Mouse (Mus musculus) CH12.LX (cell line): ENCODE measurements around the gene Ctc1. TPM values are rescaled to one million over a fixed set of nuclear protein-coding genes. Genes with fewer than 3 reads are reported as not detected.

ENCODE experiments used
- DNase-seq: peaks from one replicate; pipeline ENCODE4 v3.0.0-alpha.2; 2013; ENCODE audit errors: extremely low read depth
- H3K27ac ChIP-seq: 2 replicates; pipeline ENCODE4 v1.5.1; 2012; ENCODE audit warnings: low read depth, mild to moderate bottlenecking, control low read depth, moderate library complexity; ENCODE audit not compliant: insufficient read depth
- H3K27me3 ChIP-seq: replicated peaks from 2 replicates; pipeline ENCODE3; 2012; ENCODE audit warnings: inconsistent platforms
- H3K36me3 ChIP-seq, 2 experiments: replicated peaks in 1 of 2; 2 replicates each; pipeline versions ENCODE3 to v1.6.1; 2012; ENCODE audit warnings: inconsistent platforms in 1 of 2, low read length in 1 of 2, mild to moderate bottlenecking in 1 of 2, mixed read lengths in 1 of 2, moderate library complexity in 1 of 2; ENCODE audit not compliant: control insufficient read depth in 1 of 2, insufficient read depth in 1 of 2
- H3K4me1 ChIP-seq, 2 experiments: 2 replicates each; pipeline ENCODE4 v1.6.1; 2012; ENCODE audit warnings: inconsistent platforms in 1 of 2, moderate library complexity in 1 of 2; ENCODE audit not compliant: insufficient read depth in 2 of 2, control insufficient read depth in 1 of 2
- H3K4me2 ChIP-seq: 2 replicates; pipeline ENCODE4 v1.6.1; 2012; ENCODE audit warnings: low read depth, mild to moderate bottlenecking, control low read depth; ENCODE audit not compliant: poor library complexity, insufficient read depth, severe bottlenecking
- H3K4me3 ChIP-seq, 3 experiments: fragments of 150-350 bp in 1 of 3; sonication (generic) in 1 of 3; replicated peaks in 1 of 3; 2 replicates each; pipeline versions ENCODE3 to v1.5.1; 2011 to 2012; ENCODE audit warnings: low read depth in 2 of 3, low read length in 2 of 3, mild to moderate bottlenecking in 2 of 3, moderate library complexity in 2 of 3, control low read depth in 1 of 3, improper control_type of control experiment in 1 of 3, inconsistent platforms in 1 of 3, mixed read lengths in 1 of 3; ENCODE audit not compliant: poor library complexity in 1 of 3
- H3K79me2 ChIP-seq: replicated peaks from 2 replicates; pipeline ENCODE4 v1.6.1; 2012; ENCODE audit warnings: mild to moderate bottlenecking, moderate library complexity; ENCODE audit not compliant: control insufficient read depth, poor library complexity, insufficient read depth, severe bottlenecking; ENCODE audit errors: extremely low read depth
- H3K9ac ChIP-seq: 2 replicates; pipeline ENCODE4 v1.6.1; 2012; ENCODE audit warnings: low read depth, mild to moderate bottlenecking, control low read depth, moderate library complexity; ENCODE audit not compliant: insufficient read depth
- H3K9me3 ChIP-seq: replicated peaks from 2 replicates; pipeline ENCODE3; 2012; ENCODE audit warnings: low read length, inconsistent platforms, mixed read lengths
- CHD1 ChIP-seq: IDR thresholded peaks from 2 replicates; pipeline ENCODE4 v1.6.1; 2012; ENCODE audit warnings: low read depth, low read length, improper control_type of control experiment, inconsistent platforms
- CHD2 ChIP-seq: IDR thresholded peaks from 2 replicates; pipeline ENCODE4 v1.6.1; 2011; ENCODE audit warnings: low read length, improper control_type of control experiment
- CTCF ChIP-seq, 2 experiments: IDR thresholded peaks in 1 of 2; conservative IDR thresholded peaks in 1 of 2; 2 replicates each; pipeline ENCODE4 v1.5.1; 2011 to 2012; ENCODE audit warnings: low read depth in 2 of 2, low read length in 2 of 2, improper control_type of control experiment in 1 of 2, inconsistent platforms in 1 of 2, mild to moderate bottlenecking in 1 of 2, moderate library complexity in 1 of 2
- E2F4 ChIP-seq: IDR thresholded peaks from 2 replicates; pipeline ENCODE4 v1.6.1; 2011; ENCODE audit warnings: low read depth, low read length, improper control_type of control experiment; ENCODE audit not compliant: insufficient replicate concordance
- EP300 ChIP-seq: IDR thresholded peaks from 2 replicates; pipeline ENCODE4 v1.6.1; 2011; ENCODE audit warnings: low read length, improper control_type of control experiment
- ETS1 ChIP-seq: conservative IDR thresholded peaks from 2 replicates; pipeline ENCODE4 v1.6.1; 2012; ENCODE audit warnings: low read depth, mild to moderate bottlenecking, inconsistent platforms, low read length, improper control_type of control experiment, moderate library complexity
- HCFC1 ChIP-seq: IDR thresholded peaks from 2 replicates; pipeline ENCODE4 v1.6.1; 2012; ENCODE audit warnings: low read depth, mild to moderate bottlenecking, inconsistent platforms, low read length, improper control_type of control experiment
- IRF4 ChIP-seq: IDR thresholded peaks from 2 replicates; pipeline ENCODE4 v1.6.1; 2014; ENCODE audit warnings: low read depth, mild to moderate bottlenecking, inconsistent platforms, low read length, improper control_type of control experiment
- JUN ChIP-seq: IDR thresholded peaks from 2 replicates; pipeline ENCODE4 v1.6.1; 2011; ENCODE audit warnings: low read depth, mild to moderate bottlenecking, low read length, improper control_type of control experiment, moderate library complexity; ENCODE audit not compliant: insufficient read depth
- JUND ChIP-seq: conservative IDR thresholded peaks from 2 replicates; pipeline ENCODE4 v1.6.1; 2011; ENCODE audit warnings: low read depth, low read length, improper control_type of control experiment
- KAT2A ChIP-seq: IDR thresholded peaks from 2 replicates; pipeline ENCODE4 v1.6.1; 2012; ENCODE audit warnings: low read length, improper control_type of control experiment, inconsistent platforms; ENCODE audit not compliant: insufficient replicate concordance
- MAFK ChIP-seq: IDR thresholded peaks from 2 replicates; pipeline ENCODE4 v1.6.1; 2011; ENCODE audit warnings: low read length, improper control_type of control experiment; ENCODE audit not compliant: insufficient replicate concordance
- MAX ChIP-seq: IDR thresholded peaks from 2 replicates; pipeline ENCODE4 v1.6.1; 2011; ENCODE audit warnings: low read length, improper control_type of control experiment
- MAZ ChIP-seq: IDR thresholded peaks from 2 replicates; pipeline ENCODE4 v1.6.1; 2012; ENCODE audit warnings: low read depth, mild to moderate bottlenecking, inconsistent platforms, low read length, improper control_type of control experiment, moderate library complexity
- MXI1 ChIP-seq: IDR thresholded peaks from 2 replicates; pipeline ENCODE4 v1.6.1; 2011; ENCODE audit warnings: mild to moderate bottlenecking, low read depth, low read length, improper control_type of control experiment
- PAX5 ChIP-seq: IDR thresholded peaks from 2 replicates; pipeline ENCODE4 v1.6.1; 2012; ENCODE audit warnings: low read length, inconsistent platforms, mixed read lengths
- POLR2A ChIP-seq: IDR thresholded peaks from 2 replicates; pipeline ENCODE4 v1.6.1; 2011; ENCODE audit warnings: low read depth, mild to moderate bottlenecking, improper control_type of control experiment, low read length
- POLR2AphosphoS2 ChIP-seq: IDR thresholded peaks from 2 replicates; pipeline ENCODE4 v1.6.1; 2011; ENCODE audit warnings: low read depth, low read length, improper control_type of control experiment
- RCOR1 ChIP-seq: conservative IDR thresholded peaks from 2 replicates; pipeline ENCODE4 v1.6.1; 2012; ENCODE audit warnings: low read depth, mild to moderate bottlenecking, inconsistent platforms, low read length, improper control_type of control experiment
- SMC3 ChIP-seq: IDR thresholded peaks from 2 replicates; pipeline ENCODE4 v1.6.1; 2011; ENCODE audit warnings: low read depth, low read length, improper control_type of control experiment
- TBP ChIP-seq: conservative IDR thresholded peaks from 2 replicates; pipeline ENCODE4 v1.6.1; 2011; ENCODE audit warnings: low read depth, low read length, improper control_type of control experiment
- TCF12 ChIP-seq: IDR thresholded peaks from 2 replicates; pipeline ENCODE4 v1.6.1; 2014; ENCODE audit warnings: low read depth, mild to moderate bottlenecking, inconsistent platforms, low read length, improper control_type of control experiment
- USF1 ChIP-seq: IDR thresholded peaks from 2 replicates; pipeline ENCODE4 v1.6.1; 2014; ENCODE audit warnings: low read depth, mild to moderate bottlenecking, inconsistent platforms, low read length, improper control_type of control experiment
- USF2 ChIP-seq: conservative IDR thresholded peaks from 2 replicates; pipeline ENCODE4 v1.6.1; 2011; ENCODE audit warnings: low read depth, low read length, improper control_type of control experiment
- ZC3H11A ChIP-seq: IDR thresholded peaks from 2 replicates; pipeline ENCODE4 v1.6.1; 2012; ENCODE audit warnings: low read depth, mild to moderate bottlenecking, inconsistent platforms, low read length, improper control_type of control experiment
- ZKSCAN1 ChIP-seq: IDR thresholded peaks from 2 replicates; pipeline ENCODE4 v1.6.1; 2012; ENCODE audit warnings: low read depth, inconsistent platforms, low read length, improper control_type of control experiment, borderline replicate concordance
- ZMIZ1 ChIP-seq: IDR thresholded peaks from 2 replicates; pipeline ENCODE4 v1.6.1; 2012; ENCODE audit warnings: low read depth, mild to moderate bottlenecking, inconsistent platforms, low read length, improper control_type of control experiment
- dilution Hi-C: fragments of 300-500 bp; cut with MboI; formaldehyde crosslinking; loops from 2 replicates; pipeline ENCODE4 v1.14.3; 2020; ENCODE audit warnings: low sequenced_read_pairs; ENCODE audit not compliant: extremely low pct_unique_long_range_greater_than_20kb, extremely low pct_ligation_motif_present
- in situ Hi-C: fragments of 300-500 bp; cut with MboI; formaldehyde crosslinking; loops from 3 replicates; pipeline ENCODE4 v1.14.3; 2019; ENCODE audit warnings: low sequenced_read_pairs, low pct_ligation_motif_present, low pct_unique_long_range_greater_than_20kb, mixed read lengths
- polyA plus RNA-seq: library from polyadenylated mRNA; unstranded; fragments of >175 nt; gene quantifications from 2 replicates; pipeline ENCODE4 v1.2.1, GENCODE M21; 2012; ENCODE audit warnings: low read depth; ENCODE audit not compliant: insufficient read length
- total RNA-seq, 2 experiments: library from RNA; depleted of rRNA; stranded (reverse); fragments of 300-350 nt in 1 of 2; fragments of >200 nt in 1 of 2; gene quantifications; 2 replicates each; pipeline ENCODE4 v1.2.3; 2012 to 2014

Gene Ctc1
- total and polyA plus RNA-seq, 3 experiments = 20.5 to 69.8 (median 44.8) TPM

DNA sequence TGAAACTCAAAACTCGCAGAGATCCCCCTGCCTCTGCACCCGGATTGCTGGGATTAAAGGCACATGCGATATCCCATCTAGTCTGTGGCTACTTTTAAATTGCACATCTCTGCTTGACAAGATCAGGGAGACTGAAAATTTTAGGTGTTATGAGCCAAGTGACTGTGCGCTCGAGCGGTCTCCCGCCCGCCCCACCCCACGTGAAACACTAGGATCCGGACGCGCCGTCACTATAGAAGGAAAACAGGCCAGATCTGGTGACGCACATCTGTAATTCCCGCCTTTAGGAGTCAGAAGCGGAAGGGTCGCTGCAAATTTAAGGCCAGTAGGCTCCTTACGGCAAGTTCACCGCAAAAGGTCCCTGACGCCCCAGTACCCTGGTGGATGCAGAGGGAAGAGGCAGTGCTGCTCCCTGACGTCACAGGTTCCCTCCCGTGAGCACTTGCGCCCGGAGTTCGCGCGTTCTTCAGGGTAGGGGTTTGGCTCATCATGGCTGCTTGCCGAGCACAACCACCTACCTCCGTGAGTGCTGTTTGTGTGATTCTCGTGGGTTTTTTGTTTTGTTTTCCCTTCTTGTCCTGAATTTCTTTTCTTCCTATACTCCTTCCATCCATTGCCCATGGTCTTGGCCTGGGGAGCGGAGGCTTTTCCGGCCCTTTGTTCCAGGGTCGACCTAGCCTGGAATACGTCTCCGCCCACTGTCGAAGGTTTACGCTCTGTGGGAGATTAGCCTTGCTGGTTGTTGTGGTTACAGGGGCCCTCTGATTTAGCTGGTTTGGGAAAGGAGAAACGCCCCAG lies at the start of gene Ctc1 (continued):
- no peak for TF ChIP-seq ZC3H11A

DNA sequence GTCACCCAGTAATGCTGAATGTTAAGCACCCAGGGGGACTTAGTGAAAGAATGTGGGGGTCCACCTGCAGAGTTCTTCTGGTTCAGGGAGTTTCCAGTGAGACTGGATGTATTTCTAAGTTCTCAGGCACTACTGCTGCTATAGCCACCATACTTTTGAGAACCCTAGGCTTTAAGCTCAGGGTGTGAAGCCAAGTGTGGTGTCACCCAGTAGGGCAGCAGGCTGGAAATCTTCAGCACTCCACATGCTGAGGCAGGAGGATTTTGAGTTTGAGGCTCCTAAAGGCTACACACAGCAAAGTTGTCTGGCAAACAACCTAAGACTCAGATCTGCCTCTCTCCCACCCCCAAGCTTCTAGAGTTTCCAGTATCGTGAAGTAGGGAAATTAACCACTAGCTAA lies 49.2 kb upstream of the Ctc1 start:
- Histone ChIP-seq H3K9me3 (no peaks in the 10 kb centered on the region), H3K36me3 (peaks cover 0 to 15% of the 10 kb centered on the region in 2 experiments), H3K79me2 (no peaks in the 10 kb centered on the region), H3K27ac (no peak overlapping the region), H3K9ac (no peak overlapping the region; the same call in 1 of the 2 replicates), H3K4me1 (peaks cover 6 to 21% of the 10 kb centered on the region in 2 experiments; a peak in 3 of 4 replicates), H3K4me3 (no peak overlapping the region), H3K4me2 (peak overlapping the region; percentile 86), H3K27me3 (peaks cover 13% of the 10 kb centered on the region)
- peak; percentile 76 for TF ChIP-seq ZKSCAN1
- TF ChIP-seq ETS1 = no peak
- peak; percentile 14 for DNase-seq
- in situ Hi-C loops = no loop called here
- dilution Hi-C loops = no loop called here

DNA sequence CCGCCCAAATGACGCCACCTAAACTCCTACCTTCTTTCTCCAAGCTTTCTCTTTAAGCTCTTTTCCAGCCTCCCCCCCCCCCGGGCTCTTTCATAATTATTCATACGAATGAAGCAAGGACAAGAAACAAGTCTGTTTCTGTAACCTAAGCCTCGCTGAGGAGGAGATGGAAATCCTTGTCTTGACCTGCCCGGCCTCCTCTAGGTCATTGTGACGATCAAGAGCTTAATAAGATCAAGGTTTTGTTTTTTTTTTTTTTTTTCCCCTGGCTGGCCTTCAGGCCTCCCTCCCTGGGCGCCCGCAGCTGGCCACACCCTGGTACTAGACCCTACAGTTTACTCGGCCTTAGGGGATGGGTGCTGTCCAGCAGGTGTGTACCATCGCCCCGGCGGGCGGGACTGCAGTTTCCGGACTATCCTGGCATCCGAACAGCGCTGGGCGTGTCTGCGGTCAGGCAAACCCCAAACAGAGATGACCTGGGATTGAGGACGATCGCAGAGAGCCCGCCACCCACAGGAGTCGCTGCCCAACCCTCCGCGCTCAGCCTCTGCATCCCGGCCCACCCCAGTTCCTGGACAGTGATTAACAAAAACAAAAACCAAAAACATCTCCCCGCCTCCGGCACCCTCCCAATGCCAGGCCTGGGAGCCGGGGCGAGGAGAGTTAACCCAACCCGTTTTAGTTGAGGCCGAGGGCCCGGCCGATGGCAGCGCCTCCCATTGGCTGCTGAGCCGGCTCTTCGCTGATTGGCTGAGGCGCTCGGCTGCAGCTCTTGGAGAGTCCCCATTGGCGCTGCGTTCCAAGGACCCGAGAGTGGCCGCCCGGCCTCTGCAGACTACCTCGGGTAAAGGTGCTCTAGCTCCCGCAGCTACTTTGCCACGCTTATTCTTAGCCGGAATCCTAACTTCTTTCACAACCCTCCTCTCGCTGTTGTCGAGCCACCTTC lies 48.1 kb upstream of the Ctc1 start, which contains the start of gene Slc25a35:
Slc25a35 (plus strand) TSS at position 795 of the 946 bp plus-strand sequence.
- Histone ChIP-seq H3K9me3 (no peaks in the 10 kb centered on the region), H3K4me3 (peak within 1 kb of the TSS; percentile 51 to 56 (median 54)), H3K27ac (no peak within 1 kb of the TSS), H3K4me2 (peak within 1 kb of the TSS; percentile 86), H3K36me3 (peaks cover 0 to 20% of the 10 kb centered on the region in 2 experiments), H3K27me3 (peaks cover 13% of the 10 kb centered on the region), H3K9ac (peak within 1 kb of the TSS; percentile 36), H3K4me1 (peaks cover 6 to 29% of the 10 kb centered on the region in 2 experiments; a peak in 3 of 4 replicates), H3K79me2 (no peaks in the 10 kb centered on the region)
- in situ Hi-C loops = no loop called here
- peak; percentile 90 for DNase-seq
- dilution Hi-C loops = no loop called here
- TF ChIP-seq MAFK (no peak), MAZ (no peak), JUN (no peak), POLR2AphosphoS2 (no peak), ZMIZ1 (peak; percentile 63; the same call in 1 of the 2 replicates), USF2 (no peak), CTCF (conservative IDR thresholded peaks at IDR 0.05 in 1 of 2, IDR thresholded peaks at IDR 0.05 in 1 of 2; ENCODE audit: low read depth in 2 of 2, low read length in 2 of 2) (no peak; a peak in 2 of 4 replicates), MXI1 (peak; percentile 73), USF1 (no peak), TCF12 (peak; percentile 43; the same call in 1 of the 2 replicates), TBP (no peak), CHD1 (no peak), E2F4 (no peak), PAX5 (no peak), SMC3 (no peak), RCOR1 (no peak), POLR2A (peak; percentile 53; the same call in 1 of the 2 replicates), EP300 (no peak; the same call in 1 of the 2 replicates), JUND (no peak), KAT2A (0 out of 2 replicates have a peak, but pooled peaks have one; percentile 22), IRF4 (peak; percentile 22; the same call in 1 of the 2 replicates), CHD2 (no peak), MAX (no peak), HCFC1 (no peak)
